Mouse (Mus musculus) kidney, postnatal 4 days (tissue): ENCODE results near the gene Gatad2a.
A peak's percentile ranks its signal among the peaks of the same experiment; 100 is the strongest.

Source experiments
- DNase-seq, 2 experiments: peaks; one replicate each; pipeline ENCODE4 v3.0.0; 2021; ENCODE audit warnings: mixed read lengths in 2 of 2

Gatad2a gene

DNA sequence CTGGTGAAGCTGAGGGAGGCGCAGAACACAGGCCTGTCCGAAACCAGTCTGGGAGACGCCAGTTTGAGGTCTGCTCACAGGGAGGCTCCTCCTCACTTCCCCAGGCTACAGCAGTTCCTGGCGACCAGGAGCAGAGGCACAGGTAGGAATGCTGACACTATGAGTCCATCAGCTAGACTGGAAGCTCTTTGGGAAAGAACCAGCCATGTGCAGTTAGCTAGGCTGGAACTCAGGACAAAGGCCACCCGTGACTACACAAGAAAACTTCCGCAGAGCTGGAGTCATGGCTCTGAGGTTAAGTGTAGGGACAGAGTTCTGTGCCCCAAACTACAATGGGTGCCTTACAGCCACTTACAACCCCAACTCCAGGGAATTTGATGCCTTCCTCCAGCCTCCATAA, 98.3 kb downstream of the Gatad2a start:
- no peak for DNase-seq

DNA sequence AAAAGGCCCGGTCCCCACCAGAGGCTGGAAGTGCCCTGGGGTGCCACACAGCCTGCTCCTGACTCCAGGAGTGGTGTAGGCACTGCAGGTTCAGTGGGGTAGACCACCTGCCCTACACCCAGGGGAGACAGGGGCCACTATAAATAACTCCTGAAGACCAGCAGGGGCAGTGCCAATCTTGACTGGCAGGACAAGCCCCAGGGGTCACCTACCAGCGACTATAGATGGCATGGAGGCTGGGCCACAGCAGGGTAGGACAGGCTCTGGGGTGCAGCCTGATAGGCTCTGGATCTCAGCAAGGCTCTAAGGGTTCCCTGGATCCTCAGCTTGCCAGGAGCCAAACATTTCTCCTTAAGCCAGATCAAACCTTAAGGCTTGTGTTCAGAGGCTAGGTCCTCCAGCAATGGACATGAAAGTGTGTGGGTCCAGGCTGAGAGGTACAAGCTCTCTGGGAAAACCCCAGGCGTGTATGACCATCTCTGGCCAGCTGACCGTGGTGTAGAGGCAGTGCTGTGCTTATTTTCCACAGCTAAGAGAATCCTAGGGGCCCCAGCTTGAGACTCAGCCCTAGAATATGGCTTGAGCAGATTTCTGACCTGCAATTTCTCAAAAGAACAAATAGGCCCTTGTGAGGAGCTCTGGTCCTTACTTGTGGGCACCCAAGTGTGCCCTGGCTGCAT, 100.3 kb downstream of the Gatad2a start:
- no peak for DNase-seq

DNA sequence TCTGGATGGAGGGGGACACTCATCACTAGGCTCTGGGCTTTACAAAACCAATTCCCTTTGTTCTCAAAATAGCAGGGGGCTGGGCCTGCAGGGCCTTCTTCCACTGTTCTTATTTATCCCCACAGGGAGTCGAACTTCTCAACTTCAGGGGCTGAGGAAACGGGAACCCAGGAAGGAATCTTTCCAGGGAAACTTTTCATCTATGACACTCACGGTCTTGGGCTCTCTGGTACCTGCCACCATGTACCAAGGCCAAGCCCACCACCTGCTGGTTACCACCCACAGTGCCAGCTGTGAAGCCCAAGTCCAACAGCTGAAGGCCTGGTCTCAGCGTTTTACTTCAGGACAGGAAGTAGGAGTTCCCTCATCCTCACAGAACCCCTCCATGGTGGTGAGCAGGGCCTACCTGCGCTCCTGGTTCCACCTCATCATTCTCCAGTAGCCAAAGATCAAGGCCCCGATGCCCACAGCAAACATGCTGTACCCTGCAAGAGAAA, 101.3 kb downstream of the Gatad2a start:
- no peak for DNase-seq

DNA sequence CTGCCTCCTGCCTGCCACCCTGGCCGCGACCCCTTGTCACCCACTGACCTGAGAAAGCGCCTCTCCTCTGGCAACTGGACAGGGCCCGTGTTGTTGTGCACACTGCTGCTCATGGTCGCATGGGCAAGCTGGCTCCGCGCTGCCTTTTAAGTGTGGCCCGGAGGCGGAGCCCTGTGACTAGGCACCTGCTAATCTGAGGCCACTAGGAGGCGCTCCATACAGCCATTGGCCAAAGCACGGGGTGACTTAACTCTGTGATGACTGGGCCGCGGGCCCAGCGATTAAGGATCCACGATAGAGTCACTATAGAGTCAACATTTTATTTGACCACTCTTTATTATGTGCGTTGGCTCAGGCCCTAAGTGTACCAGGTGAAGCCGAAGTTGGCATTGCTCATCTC, 102.3 kb downstream of the Gatad2a start:
- peak; percentile 79 to 86 for DNase-seq

DNA sequence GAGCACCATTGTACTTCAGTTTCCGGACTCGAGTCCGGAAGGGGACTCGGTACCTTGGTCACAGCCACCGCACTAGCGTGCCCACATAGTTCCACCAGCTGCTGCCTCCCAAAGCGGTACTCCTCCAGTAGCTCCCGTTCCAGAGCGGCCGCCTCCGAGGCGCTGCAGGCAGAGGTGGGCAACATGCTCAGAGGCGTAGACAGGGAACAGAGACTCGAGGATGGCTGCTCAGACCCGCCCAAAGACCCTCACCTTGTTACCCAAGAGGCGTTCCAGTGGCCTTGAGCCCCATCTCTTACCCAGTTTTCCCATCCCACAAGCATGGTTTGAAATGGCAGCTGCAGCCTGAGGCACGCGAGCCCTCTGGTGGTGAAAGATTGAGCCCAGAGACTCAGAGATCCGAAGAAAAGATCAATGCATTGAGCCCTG, 105.4 kb downstream of the Gatad2a start:
- peak; percentile 75 to 80 for DNase-seq

DNA sequence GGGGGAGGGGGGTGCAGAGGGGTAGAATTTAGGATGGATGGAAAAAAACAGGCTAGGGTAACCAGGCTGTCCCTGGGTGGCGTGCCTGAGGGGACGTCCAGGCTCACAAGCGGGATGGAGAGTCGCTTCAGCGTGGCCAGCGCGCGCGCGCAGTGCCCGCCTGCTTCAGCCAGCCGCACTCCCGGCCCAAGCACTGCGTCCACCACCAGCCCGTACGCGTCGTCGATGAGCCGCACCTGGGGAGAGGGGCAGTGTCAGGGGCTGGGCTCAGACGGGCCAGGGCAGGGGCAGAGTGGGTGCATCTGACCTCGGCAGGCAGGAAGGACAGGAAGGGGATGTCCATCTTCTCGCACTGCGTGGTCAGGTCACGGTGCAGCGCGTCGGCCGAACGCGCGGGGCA, 107.3 kb downstream of the Gatad2a start:
- peak; percentile 42 to 51 for DNase-seq

DNA sequence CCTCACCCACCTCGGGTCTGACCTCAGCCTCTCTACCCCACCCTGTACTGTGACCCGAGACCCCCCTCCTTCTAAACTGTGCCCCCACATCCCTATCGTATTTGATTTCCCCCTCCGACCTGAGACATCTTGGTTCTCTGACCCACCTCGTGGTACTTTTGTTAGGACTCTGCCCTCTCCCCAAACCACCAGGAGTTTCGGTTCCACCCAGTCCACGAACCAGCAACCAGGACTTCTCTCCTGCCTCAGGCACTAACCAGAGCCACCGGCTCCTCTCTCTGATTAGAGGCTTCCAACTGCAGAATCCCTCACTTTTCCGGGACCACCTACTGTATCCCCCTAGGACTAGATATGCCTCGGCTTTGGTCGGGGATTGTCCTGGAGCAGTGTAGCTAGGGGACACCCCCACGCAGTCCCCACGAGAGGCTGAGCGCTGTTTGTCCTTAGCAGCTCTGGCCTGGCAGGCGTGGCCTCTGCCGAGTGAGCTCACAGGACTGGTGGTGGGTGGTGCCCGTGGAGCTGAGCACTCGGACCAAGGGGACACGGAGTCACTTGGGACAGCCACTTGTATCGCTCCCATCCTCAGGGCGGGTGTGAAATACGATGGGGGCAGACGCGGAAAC, 107.8 kb downstream of the Gatad2a start:
- peak; percentile 31 to 47 for DNase-seq

DNA sequence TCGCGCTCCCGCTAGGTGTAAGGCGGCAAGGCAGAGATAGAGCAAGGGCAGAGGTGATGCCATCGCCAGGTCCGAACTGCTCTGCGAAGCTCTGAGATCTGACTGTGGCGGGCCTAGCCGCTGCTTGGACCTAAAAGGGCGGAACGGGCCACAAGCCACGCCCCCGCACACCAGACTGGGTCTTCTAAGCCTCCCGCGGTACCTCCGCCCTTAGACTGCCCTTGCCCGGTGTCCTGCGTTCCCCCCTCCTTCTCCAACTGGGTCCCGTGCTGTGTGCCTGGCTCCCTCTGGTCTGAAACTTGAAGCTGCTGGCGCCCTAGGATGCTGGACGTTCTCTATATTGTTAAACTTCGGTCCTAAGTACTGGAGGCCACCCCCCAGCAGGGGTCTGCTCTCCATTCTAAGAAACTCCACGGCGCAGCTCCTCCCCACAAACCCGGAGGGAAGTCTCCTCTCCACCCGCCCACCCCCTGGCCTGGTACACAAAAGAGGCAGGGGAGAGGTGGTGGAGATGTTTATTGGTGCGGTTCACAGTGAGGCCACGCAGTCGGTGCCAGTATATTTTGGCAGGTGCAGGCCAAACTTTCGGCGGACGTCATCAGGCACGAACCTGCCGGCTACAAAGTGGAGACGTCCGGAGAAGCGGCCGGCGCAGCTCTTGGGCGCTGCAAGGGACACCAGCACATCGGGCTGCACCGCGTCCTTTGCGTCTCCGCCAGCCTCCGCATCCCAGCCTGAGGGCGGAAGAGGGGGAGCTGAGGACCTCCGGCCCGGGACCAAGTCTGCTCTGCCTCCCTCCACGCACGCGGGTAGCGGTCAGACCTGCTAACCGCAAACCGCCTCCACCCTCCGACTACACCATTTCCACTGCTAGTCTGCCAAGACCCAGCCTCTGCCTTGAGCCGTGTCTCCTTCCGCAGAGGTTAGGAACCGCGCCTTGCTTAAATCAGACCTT, 108.6 kb downstream of the Gatad2a start, which contains the start of gene Cilp2:
Gene Cilp2, minus strand, starts transcription at position 399 of the 955 bp plus-strand sequence.
- peak; percentile 57 to 69 for DNase-seq

DNA sequence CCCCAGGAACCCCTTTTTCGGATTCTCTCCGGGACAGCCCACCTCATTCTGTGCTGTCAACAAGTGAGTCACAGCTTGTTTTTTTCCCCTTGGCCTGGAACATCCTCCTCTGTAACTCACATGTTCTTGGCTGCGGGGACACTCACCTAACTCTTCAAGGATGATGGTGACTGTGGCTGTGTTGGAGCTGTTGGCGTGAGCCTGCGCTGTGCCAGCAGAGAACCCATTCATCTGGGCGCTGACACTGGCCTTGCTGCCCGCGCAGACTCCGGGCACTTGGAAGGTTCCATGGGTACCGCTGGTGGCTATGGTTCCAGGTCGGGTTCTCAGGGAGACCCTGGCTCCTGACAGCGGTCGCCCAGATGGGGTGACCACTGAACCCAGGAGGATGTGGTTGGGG, 112.0 kb downstream of the Gatad2a start:
- no peak for DNase-seq

DNA sequence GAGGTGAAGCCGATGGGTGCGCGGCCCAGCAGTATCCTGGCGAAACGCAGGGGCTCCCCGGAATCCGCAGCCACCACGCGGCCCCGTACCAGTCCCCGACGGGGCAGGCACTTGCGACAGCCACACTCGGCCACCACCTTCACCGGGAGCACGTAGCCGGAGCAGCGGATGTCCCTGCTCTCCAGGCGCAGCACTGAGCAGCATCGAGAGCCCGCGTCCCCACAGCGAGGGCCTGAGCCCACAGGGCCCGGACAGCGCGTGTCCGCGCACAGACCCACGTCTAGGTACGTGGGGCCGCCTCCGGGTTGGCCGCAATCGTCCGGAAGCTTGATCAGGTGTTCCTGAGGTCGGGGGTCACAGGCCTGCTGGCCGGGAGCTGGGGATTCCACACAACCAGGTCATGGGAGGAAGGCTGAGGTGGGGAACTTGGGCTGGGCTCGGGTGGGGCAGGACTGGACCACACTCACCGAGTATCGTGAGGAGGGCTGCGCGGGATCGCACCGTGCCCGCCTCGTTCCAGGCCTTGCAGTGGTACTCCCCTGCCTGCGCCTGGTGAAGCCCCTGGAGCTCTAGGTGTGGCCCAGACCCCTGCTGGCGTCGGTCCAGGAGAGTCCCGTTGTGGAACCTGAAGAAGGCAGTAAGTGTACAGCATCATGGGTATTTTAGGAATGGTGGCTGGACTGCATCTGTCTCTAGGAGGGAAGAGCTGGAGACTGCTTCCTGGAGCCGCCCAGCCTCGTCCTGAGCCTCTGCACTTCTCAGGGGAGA, 113.2 kb downstream of the Gatad2a start:
- DNase-seq: no peak

DNA sequence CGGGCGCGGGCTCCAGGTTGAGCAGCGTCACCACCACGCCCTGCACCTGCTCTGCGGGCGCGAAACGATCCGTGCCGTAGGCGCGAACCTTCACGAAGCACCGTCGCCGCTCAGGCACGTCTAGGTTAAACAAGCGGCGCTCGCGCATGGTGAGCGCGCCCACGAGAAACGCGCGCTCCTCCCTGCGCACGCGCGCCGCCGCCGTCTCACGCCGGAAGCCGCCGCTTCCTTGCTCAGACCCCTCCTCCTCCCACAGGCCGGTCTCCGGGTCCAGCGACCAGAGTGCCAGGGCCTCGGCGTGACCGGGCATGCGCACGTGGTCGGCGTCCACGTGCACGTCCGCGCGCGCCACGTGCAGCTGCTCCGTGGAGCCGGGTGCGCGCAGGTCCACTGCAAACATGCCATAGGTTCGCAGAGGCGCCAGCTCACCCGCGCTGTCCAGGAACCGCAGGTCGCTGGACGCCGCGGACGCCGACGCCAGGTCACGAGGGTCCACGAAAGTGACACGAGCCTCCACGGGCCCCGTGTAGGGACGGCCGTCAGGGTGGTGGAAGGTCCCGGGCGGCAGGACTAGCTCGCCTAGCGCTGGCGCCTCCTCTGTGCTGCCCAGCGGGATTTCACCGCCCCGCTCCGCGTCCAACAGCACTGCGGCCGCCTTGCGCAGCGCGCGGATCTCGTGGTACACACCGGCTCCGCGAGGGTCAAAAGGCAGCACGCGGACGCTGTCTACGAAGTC, 114.0 kb downstream of the Gatad2a start:
- peak; percentile 86 to 91 for DNase-seq

DNA sequence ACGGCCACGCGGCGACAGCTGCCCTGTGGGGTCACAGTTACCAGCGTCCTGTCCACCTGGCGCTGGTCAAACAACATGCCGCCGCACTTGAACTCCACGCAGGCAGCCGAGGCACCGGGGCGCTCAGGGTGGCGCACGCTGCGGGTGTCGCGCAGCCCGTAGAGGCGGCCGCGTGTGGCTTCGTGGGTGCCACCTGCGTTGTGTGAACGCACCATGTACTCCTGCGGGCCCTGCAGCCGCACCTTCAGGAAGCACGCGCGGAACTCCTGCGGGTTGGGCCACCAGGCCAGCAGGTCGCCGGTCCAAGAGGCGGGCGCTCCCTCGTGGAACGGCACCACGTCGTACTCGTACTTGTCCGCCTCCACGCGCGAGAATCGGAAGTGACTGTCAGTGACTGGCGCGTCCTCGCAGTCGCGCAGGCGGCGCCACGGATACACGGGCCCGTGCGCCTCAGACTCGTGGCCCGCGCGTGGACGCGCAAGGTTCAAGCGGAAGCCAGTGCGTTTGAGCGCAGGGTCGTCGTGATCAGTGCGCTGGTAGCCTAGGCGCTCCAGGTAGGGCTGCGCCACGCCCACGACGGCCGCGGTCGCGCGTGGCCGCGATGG, 114.8 kb downstream of the Gatad2a start:
- DNase-seq: no peak

DNA sequence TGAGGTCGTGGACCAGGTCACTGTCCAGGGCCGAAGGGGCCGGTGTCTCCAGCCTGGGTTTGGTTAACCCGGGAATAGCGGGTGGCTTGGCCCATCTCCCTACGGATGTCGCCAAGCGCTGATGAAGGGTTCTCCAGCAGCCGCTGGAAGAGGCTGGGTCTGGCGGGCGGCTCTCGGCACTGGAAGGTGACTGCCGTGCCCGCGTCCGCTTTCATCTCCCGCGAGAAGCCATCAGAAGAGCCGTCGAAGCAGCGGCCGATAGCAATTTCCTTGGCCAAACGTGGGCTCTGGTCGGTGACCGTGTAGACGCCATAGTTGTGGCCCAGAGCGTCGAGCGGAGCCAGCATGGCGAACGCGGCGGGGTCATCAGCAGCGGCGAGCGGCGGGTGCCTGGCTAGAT, 115.3 kb downstream of the Gatad2a start:
- no peak for DNase-seq

DNA sequence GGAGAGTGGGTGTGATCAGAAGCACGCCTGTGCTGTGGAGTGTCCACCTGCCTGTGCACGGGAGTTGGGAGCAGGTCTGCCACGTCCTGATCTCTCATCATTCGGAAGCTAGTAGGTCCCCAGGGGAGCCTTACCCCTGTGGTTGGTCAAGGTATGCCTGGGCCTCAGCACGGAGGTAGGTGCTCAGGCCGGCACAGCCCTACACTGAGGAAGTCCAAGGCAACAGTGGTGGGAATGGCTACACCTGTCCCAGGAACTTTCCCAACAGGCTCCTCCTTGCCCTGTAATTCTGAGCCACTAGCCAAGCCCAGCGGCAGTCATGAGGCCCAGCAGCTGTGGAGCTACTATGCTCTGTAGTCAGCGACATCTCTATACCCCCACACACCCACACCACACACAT, 116.5 kb downstream of the Gatad2a start:
- DNase-seq: no peak

DNA sequence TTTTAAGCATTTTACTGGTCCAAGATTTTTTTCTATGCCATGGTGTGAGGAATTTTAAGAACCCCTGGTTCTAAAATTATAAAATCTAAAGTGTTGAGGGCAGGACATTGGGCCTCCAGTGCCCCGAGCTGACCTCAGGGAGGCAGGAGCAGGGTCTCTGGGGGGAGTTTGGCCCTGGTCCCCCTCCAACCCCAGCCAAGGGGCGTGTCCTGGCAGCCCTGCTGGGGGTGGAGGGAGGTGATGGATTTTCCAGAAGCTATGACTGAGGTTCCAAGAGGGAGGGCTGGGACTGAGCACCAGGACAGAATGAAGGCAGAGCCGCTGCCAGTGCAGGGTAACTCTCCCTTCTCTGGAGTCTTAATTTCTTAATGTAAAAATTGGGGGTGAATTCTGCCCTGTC, 118.2 kb downstream of the Gatad2a start:
- DNase-seq: no peak

DNA sequence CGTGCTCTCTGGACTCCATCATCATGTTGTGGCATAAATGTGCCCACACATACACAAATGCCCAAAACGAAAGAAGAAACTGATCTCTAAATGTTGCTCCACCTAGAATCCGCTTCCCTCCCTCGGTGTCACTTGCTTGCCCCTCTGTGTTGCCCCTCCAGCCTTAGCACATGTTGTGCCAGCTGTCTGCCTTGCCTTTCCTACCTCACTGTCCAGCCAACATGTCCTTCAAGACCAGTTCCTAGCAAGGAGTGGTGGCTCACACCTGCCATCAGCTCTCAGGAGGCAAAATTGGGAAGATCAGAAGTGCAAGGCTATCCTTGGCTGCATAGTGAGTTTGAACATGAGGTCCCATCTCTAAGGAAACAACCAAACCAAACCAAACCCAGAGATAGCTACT, 118.8 kb downstream of the Gatad2a start:
- no peak for DNase-seq

DNA sequence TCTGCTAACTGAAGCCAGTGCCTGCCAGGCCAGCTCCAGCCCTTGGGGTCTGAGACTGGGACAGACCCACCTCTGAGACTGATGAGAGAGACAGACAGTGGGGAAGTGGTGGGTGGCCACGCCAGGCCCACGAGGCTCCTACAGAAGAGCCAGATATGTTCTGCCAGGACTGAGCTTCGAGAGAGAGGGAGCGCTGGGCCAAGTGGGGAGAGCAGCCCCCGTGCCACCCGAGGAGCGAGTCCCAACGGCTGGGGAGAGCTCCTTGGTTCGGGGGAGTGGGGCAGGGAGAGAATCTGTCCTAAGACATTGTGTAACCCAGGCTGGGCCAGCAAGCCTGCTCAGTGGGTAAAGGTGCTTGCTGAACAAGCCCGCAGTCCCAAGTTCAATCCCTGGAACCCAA, 119.2 kb downstream of the Gatad2a start:
- no peak for DNase-seq

DNA sequence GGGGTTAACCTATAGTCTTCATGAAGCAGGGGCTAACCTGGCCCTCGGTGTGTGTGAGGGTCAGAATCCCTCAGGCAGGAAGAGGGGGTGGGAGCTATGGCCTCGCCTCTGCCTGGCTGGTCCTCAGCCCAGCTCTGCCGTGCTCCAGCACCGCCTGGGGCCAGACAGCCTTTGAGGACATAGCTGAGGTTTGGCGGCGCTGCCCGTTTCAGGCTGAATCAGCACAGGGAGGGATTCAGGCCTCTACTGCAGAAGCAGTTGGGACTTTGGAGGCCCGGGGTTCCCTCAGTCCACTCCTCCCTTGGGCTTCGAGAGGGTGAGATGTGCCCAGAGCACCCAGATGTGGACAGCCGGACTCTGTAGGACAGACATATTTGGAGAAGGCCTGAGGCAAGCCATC, 120.1 kb downstream of the Gatad2a start:
- no peak for DNase-seq

DNA sequence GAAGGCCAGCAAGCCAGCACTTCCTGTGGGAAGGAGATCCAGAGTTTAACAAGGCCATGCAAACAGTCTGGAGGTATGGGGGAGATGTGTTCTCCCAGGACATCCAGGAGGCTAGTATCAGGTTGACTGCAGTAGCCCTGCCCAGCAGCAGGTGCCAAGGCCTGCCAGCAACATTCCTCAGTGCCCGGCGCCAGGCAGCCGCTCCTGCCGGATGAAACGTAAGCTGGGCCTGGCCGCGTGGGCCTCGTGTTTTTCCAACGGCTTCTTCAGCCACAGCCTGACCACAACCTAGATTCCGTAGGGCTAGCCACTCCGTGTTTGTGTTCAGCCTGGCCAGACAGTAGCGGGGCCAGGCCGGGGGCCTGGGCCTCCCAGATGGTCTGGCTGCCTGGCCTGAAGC, 121.5 kb downstream of the Gatad2a start:
- DNase-seq: no peak

DNA sequence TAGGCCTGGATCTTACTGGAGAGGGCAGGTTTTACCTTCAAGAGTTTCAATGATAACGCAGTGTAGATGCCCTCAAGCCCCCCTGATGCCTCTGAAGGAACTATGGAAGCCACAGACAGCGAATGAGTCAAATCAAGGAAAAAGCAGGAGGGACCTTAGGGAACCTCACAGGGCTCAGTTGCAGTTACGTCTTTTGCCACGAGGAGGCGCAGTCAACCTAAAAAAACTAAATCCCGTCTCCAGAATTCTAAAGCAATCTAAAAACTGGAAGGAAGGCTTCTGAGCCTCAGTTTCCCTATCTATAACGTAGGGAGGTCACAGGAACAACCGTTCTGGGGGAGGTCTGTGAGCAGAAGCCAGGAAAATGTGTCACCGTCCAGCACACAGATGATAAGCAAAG, 122.0 kb downstream of the Gatad2a start:
- DNase-seq: peak; percentile 83 to 85

DNA sequence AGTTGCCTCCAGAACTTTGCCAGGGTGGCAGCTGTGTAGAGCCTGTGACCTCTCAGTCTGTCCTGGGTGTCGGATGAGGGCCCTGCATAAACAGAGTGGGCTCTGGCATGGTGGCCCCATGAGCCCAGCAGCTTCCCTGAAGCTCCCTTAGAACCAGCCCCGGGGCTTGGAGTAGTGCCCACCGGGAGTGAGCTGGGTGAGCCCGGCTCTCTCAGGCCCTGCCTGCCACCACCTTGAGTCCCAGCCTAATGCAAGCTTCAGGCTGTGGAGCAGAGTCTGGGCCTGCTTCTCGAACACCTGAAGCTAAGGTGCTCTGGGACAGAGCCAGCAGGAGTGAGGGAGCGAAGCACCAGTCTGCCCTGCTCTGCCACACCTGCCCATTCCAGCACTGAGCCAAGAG, 125.3 kb downstream of the Gatad2a start:
- no peak for DNase-seq
